Mouse (Mus musculus): ENCODE results near the gene Azi2.

Gene Azi2

DNA sequence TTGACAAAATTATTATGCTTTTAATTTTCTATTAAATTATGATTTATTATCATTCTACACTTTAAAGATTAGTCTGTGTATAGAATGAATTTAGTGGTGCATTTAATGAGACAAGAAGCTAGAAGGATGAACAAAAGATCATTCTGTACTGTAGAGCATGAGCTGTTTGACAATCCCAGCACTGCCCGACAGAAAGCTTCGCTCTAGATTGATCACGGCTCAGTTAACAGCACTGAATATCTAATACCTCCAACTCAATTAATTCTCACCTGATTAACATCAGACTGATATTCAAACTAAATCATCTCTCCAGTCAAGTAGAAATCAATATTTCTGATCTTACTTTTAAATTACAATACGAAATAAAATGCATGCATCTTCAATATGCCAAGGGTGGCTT, 43.5 kb downstream of the Azi2 start:
- DNase-seq, result no peak

DNA sequence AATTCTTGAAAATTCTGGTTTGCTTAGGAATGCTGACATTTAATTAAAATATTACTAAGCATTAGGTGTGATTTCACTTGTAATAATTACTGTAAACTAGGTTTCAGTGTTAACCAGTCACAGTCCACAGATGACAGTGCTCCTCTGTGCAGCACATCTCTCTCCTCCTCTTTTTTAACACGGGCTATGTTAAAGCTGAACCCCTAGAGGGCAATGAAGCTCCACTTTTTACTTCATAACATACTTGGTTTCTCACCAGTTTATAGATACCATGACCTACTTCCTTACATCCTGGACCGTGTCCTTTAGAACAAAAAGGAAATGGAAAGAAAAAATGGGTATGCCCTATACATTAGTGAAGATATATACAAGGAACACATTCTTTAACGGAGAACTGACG, 59.1 kb downstream of the Azi2 start:
- DNase-seq, result no peak

DNA sequence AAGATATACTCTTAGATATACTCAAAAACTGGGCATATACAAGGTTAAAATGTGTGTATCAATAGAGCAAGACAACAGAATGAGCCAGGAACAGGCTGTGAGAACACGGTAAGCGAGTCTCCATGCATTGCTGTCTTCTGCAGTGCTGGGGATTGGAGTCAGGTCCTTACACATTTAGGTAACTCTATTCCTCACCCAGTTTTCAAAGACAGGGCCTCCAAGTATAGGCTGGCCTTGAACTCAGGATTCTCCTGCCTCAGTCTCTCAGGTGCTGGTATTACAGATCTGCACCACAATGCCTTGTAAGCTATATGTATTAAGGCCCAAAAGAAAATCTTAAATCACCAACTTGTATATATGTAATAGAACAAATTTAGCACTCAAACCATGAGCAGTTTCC, 60.2 kb downstream of the Azi2 start:
- no peak for DNase-seq

DNA sequence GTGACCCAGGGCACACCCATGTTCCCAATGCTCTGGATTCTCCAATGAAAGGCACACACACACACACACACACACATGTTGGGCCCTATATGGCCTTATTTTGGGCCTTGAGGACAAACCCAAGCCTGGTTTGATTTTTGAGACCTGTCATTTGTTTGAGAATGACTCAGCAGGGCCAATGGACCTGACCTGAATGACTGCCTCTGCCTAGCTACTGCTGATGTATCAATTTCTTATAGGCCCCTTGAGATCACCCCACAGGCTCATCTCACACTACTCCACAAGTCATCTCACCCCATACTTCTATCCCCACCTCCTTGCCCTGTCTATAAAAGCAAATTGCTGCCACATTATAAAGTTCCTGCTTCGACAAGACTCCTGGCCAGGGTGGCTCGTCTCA, 61.5 kb downstream of the Azi2 start:
- DNase-seq, result no peak

DNA sequence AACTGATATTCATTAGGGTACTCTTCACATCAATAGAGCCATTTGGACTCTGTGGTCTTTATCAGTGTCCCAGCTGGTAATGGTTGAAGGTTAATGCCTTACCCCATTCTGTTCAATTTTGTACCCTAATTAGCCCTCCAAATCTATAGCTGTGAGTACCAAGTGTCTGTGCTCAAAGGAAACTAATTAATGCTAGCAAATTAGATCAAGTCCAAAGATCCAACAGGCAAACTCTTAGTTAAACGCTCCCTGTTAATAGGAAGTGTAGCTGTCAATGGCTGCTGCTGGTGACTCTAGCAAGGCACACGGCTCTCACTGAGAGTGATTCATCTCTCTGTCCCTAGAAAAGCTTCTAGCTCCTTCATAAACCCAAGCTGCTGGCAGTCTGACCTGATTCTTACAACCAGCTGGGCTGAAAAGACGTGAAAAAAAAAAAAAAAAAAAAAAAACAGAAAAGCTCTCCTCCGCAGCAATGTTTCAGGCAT, 68.3 kb downstream of the Azi2 start:
- DNase-seq, result no peak

DNA sequence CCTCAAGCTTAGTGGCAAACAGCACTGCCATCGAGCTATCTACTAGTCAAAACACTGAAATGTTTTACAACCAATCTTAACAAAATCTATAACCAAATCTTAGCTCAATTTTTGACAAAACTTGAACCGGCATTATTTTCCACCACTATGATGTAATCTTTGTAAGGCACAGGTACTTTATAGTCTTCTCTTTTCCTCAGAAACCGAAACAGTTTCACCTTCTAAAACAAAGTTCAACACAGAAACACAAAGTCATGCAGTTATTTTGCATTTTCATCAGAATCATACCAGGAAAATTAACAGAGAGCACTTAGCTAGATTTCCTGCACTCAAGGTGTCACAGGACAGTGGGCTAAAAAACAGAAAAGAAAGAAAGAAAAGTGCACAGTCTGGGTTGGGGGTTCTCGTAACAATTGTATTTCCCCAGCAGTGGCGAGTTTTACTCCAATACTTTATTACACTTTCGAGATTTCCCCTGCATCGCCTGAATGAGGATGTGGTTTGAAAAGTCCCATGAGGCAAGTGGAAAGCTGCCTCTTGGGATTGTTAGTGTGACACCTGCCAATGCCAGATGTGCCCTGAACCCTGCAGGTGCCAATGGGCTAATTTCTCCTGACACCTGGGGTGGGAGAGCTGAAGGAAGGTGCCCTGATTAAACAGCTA, 69.5 kb downstream of the Azi2 start:
- DNase-seq, result no peak

DNA sequence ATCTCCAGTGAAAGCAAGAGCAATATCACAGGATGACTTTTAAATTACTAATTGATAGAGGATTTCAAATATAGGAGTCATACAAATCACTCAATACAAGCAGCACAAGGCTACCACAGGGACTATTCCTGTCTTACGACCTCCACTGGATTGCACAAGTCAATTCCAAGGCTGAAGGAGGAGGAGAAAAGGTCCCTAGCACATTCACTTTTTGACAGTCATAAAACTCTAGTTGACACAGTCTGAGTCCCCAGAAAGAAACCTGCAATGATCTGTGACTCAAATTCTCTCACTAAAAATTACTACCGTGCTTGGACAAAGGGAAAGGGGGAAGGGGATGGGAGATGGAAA, 70.0 kb downstream of the Azi2 start:
- no peak for DNase-seq

Measured in kidney, postnatal 25 days (tissue).